10 mouse cellular contexts compared by ENCODE assay signal in the genomic region with DNA sequence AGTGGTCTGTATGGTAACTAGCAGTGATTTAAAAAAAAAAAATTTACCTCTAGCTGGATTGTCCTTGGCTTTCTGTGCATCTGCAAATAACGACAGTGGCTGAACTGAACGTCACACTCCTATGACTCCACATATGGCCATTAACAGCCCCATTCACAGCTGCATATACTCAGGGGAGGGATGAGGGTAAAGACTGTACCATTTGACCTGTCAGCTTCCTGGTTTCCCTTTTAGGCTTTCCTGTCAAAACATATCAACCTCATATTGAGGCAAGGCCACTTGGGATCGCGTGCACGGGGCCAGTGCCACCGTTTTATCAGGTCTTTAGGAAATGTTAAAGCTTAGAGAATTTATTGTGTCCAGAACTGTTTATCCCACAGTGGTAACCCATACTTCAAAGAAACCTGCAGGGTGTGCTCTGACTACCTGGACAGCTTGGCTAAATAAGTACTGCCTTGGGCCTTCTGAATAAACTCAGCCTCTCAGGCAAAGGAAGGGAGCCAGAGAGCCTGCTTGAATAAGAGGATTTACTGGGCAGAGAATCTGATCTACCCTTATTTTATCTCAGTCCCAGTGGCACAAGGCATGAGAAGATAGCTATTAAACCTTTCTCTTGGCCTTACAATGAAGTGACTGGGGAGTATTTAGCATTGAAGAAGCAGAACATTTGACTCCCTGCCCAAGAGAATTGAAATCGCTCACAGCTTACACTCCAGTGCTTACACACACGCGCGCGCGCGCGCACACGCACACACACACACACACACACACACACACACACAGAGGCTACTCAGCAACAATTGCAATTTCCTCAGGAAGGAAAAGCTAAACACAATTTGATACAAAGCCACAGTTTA.
DNase-seq lines count a peak whose midpoint lies in the region.
"Had no signal": no experiment of that assay in that cellular context is flagged by ENCODE, and none has a peak within 500 bp of the region (broad histone marks: within the 10 kb centered on the region; RNA-seq: fewer than 3 reads in every experiment).

No protein-coding gene starts in this region.

- no peaks in the 10 kb centered on the region for H3K36me3 ChIP-seq in embryonic facial prominence, embryonic 10.5 days (replicated peaks)

- DNase-seq in kidney, postnatal 10 days: peak; percentile 14
- DNase-seq in kidney, adult 8-10 months: no peak
- DNase-seq in Muller cell, postnatal 12 days (ENCODE audit: inconsistent ontology term): peak; percentile 39
- DNase-seq in embryonic facial prominence, embryonic 10.5 days (ENCODE audit: low spot score): peak; percentile 33
- peak; percentile 44 for DNase-seq in mesoderm, embryonic 11.5 days (ENCODE audit: low read depth, low spot score)
- DNase-seq in adrenal gland, adult (ENCODE audit: inconsistent age in 2 of 2, low spot score in 1 of 2): no peak
- DNase-seq in cerebellum, postnatal 4 days (ENCODE audit: low spot score in 2 of 2): no peak
- no peak for DNase-seq in layer of hippocampus, adult 11-12 months (ENCODE audit: low spot score)
- DNase-seq: thymus, postnatal 14 days had no signal

- peaks cover 18% of the 10 kb centered on the region for H3K4me1 ChIP-seq in embryonic facial prominence, embryonic 10.5 days

- no peaks in the 10 kb centered on the region for H3K9me3 ChIP-seq in embryonic facial prominence, embryonic 10.5 days

- H3K27ac ChIP-seq in embryonic facial prominence, embryonic 10.5 days (replicated peaks): no peak overlapping the region
- H3K27ac ChIP-seq: liver, embryonic 14.5 days had no signal

- WGBS in embryonic facial prominence, embryonic 10.5 days: 70% methylated on average over 15 of the region's 15 CpGs

- no peaks in the 10 kb centered on the region for H3K27me3 ChIP-seq in embryonic facial prominence, embryonic 10.5 days (replicated peaks; ENCODE audit: low read depth, poor library complexity, severe bottlenecking)

- no peak overlapping the region for H3K4me3 ChIP-seq in embryonic facial prominence, embryonic 10.5 days

Comparison
In these comparisons a context has a peak if more than half of its experiments do, and no peak if none do; other contexts are left out.
1. DNase-seq: peak in kidney, postnatal 10 days (single experiment), Muller cell, postnatal 12 days (single experiment), embryonic facial prominence, embryonic 10.5 days (single experiment) and mesoderm, embryonic 11.5 days (single experiment); none in kidney, adult 8-10 months (0 of 2), adrenal gland, adult (0 of 2), cerebellum, postnatal 4 days (0 of 2) and layer of hippocampus, adult 11-12 months (single experiment).